Mouse (Mus musculus) NIH3T3 (cell line): ENCODE results near the gene Sec14l4.

Experiments
- DNase-seq: peaks from one replicate; pipeline ENCODE4 v3.0.0-alpha.2; 2012; ENCODE audit warnings: low read depth

Sec14l4 gene

GRCm38 (mm10) chr11:4027561-4028334 lies 3.5 kb upstream of the Sec14l4 start:
- DNase-seq: no peak

GRCm38 (mm10) chr11:4029343-4029742 lies 1.9 kb upstream of the Sec14l4 start:
- DNase-seq: no peak

GRCm38 (mm10) chr11:4031961-4032360 lies 699 bp downstream of the Sec14l4 start:
- no peak for DNase-seq

- DNase-seq: no peak
Measured at GRCm38 (mm10) chr11:4033471-4033870, 2.2 kb downstream of the Sec14l4 start.

- no peak for DNase-seq
Measured at GRCm38 (mm10) chr11:4034169-4034568, 2.9 kb downstream of the Sec14l4 start.

- no peak for DNase-seq
Measured at GRCm38 (mm10) chr11:4035116-4035892, 4.0 kb downstream of the Sec14l4 start.

- DNase-seq: no peak
Measured at GRCm38 (mm10) chr11:4035916-4036315, 4.7 kb downstream of the Sec14l4 start.

GRCm38 (mm10) chr11:4036365-4037084 lies 5.3 kb downstream of the Sec14l4 start:
- no peak for DNase-seq

GRCm38 (mm10) chr11:4039951-4040350 lies 8.7 kb downstream of the Sec14l4 start:
- DNase-seq: no peak

GRCm38 (mm10) chr11:4041123-4041625 lies 9.9 kb downstream of the Sec14l4 start:
- no peak for DNase-seq

GRCm38 (mm10) chr11:4043081-4043480 lies 11.8 kb downstream of the Sec14l4 start:
- DNase-seq: no peak

- peak; percentile 16 for DNase-seq
Measured at GRCm38 (mm10) chr11:4046526-4046925, 15.3 kb downstream of the Sec14l4 start.

- no peak for DNase-seq
Measured at GRCm38 (mm10) chr11:4047766-4048165, 16.5 kb downstream of the Sec14l4 start.

- DNase-seq: no peak
Measured at GRCm38 (mm10) chr11:4048438-4048837, 17.2 kb downstream of the Sec14l4 start.

- peak; percentile 85 for DNase-seq
Measured at GRCm38 (mm10) chr11:4053586-4053985, 22.3 kb downstream of the Sec14l4 start.

GRCm38 (mm10) chr11:4060866-4061575 lies 29.8 kb downstream of the Sec14l4 start:
- DNase-seq: no peak

- DNase-seq: no peak
Measured at GRCm38 (mm10) chr11:4062523-4062922, 31.3 kb downstream of the Sec14l4 start.

GRCm38 (mm10) chr11:4062981-4063380 lies 31.7 kb downstream of the Sec14l4 start:
- no peak for DNase-seq

- DNase-seq: no peak
Measured at GRCm38 (mm10) chr11:4064627-4065122, 33.4 kb downstream of the Sec14l4 start, which contains the start of gene Sec14l3. Gene Sec14l3, plus strand, starts transcription at chr11:4064841.

GRCm38 (mm10) chr11:4069664-4070063 lies 38.4 kb downstream of the Sec14l4 start:
- DNase-seq: no peak

- peak; percentile 86 for DNase-seq
Measured at GRCm38 (mm10) chr11:4076633-4077032, 45.4 kb downstream of the Sec14l4 start.
